Mouse (Mus musculus) liver, embryonic 14.5 days (tissue): ENCODE results near the gene Anxa4. TPM values are rescaled to one million over a fixed set of nuclear protein-coding genes. Genes with fewer than 3 reads are reported as not detected.

Experiments
- ATAC-seq: fragments of 200-750 bp; cut with Nextera tagmentation; 2 replicates; pipeline ENCODE4 v1.8.0; 2017; ENCODE audit warnings: moderate number of reproducible peaks, mild to moderate bottlenecking, moderate library complexity; ENCODE audit not compliant: insufficient read depth
- DNase-seq, 3 experiments: peaks; one replicate each; pipeline ENCODE4 v3.0.0-alpha.2; 2012 to 2013; ENCODE audit warnings: low read depth in 3 of 3, low spot score in 3 of 3
- H3K27ac ChIP-seq: fragments of 300-500 bp; sonication (generic); 2 replicates; pipeline ENCODE4 v1.5.1; 2014; ENCODE audit warnings: moderate library complexity, mild to moderate bottlenecking, control low read depth, inconsistent platforms
- H3K27me3 ChIP-seq: fragments of 300-500 bp; sonication (generic); 2 replicates; pipeline ENCODE4 v1.6.1; 2014; ENCODE audit warnings: mild to moderate bottlenecking, low read length, moderate library complexity; ENCODE audit not compliant: control insufficient read depth, insufficient read depth
- H3K36me3 ChIP-seq: fragments of 300-500 bp; sonication (generic); replicated peaks from 2 replicates; pipeline ENCODE4 v1.6.1; 2014; ENCODE audit warnings: low read depth; ENCODE audit not compliant: control insufficient read depth, insufficient read depth
- H3K4me1 ChIP-seq, 2 experiments: fragments of 200-500 bp in 1 of 2; fragments of 300-500 bp in 1 of 2; sonication (generic) in 1 of 2; replicated peaks; 2 replicates each; pipeline ENCODE4 v1.6.1; 2012 to 2014; ENCODE audit warnings: antibody characterized with exemption in 1 of 2, inconsistent platforms in 1 of 2, low read length in 1 of 2; ENCODE audit not compliant: control insufficient read depth in 2 of 2, insufficient read depth in 2 of 2
- H3K4me2 ChIP-seq: fragments of 300-500 bp; sonication (generic); 2 replicates; pipeline ENCODE4 v1.6.1; 2014; ENCODE audit warnings: low read depth, mild to moderate bottlenecking, control low read depth, moderate library complexity
- H3K4me3 ChIP-seq, 2 experiments: fragments of 200-500 bp in 1 of 2; fragments of 300-500 bp in 1 of 2; sonication (generic) in 1 of 2; 2 replicates each; pipeline ENCODE4 v1.5.1; 2012 to 2014; ENCODE audit warnings: low read depth in 2 of 2, low read length in 2 of 2, mild to moderate bottlenecking in 2 of 2, control low read depth in 1 of 2, inconsistent platforms in 1 of 2, moderate library complexity in 1 of 2; ENCODE audit not compliant: insufficient read depth in 1 of 2
- H3K9ac ChIP-seq: fragments of 300-500 bp; sonication (generic); replicated peaks from 2 replicates; pipeline ENCODE4 v1.6.1; 2014; ENCODE audit warnings: mild to moderate bottlenecking, control low read depth, moderate library complexity
- H3K9me3 ChIP-seq: fragments of 300-500 bp; sonication (generic); 2 replicates; pipeline ENCODE4 v1.6.1; 2016; ENCODE audit warnings: low read length, mixed read lengths; ENCODE audit not compliant: control insufficient read depth
- CTCF ChIP-seq: IDR thresholded peaks from 2 replicates; pipeline ENCODE4 v1.5.1; 2016; ENCODE audit warnings: antibody characterized with exemption, low read depth, control low read depth
- EP300 ChIP-seq: IDR thresholded peaks from 2 replicates; pipeline ENCODE4 v1.6.1; 2016; ENCODE audit warnings: antibody characterized with exemption, low read depth
- WGBS: fragments of 180-500 bp; shearing (Covaris S2); extraction: QIAGEN DNeasy Blood & Tissue Kit; methylation state at CpG from one replicate; pipeline ENCODE4 v1.1.7; 2014; ENCODE audit not compliant: insufficient replicate concordance; 5-methylcytosine and 5-hydroxymethylcytosine counted together
- polyA plus RNA-seq, 2 experiments: library from polyadenylated mRNA; depleted of rRNA in 1 of 2; stranded (reverse) in 1 of 2; unstranded in 1 of 2; fragments of >200 nt; fragmentation: Nextera tagmentation in 1 of 2; extraction: Ambion mirVana in 1 of 2; gene quantifications; 2 replicates each; pipeline versions ENCODE4 v1.2.1 to v1.2.3; 2012 to 2014

Gene Anxa4
- polyA plus RNA-seq, 2 experiments = 16.4 to 29.4 TPM

DNA sequence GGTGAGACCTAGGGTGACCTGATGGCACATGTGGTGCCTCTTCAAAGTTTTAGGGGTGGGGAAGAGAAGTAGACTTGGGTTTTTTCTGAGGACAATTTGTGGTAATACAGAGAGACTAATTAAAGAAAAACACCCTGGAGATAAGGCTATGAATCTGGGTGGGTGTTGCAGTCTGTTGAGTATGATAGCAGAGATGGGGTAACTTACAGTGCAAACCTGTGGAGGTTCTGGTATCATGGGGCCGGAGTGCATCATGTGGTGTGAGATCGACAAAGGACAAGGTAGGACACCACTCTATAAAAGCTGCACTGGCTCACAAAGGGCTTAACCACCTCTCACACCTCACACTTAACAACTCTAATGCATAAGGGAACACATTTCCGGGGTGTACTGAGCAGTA, 103.7 kb downstream of the Anxa4 start:
- DNase-seq (no peak), ATAC-seq (peak; percentile 70)
- Histone ChIP-seq H3K4me2 (no peak overlapping the region; the same call in 1 of the 2 replicates), H3K27ac (no peak overlapping the region), H3K9me3 (no peaks in the 10 kb centered on the region), H3K4me1 (peaks cover 5 to 14% of the 10 kb centered on the region in 2 experiments; a peak in 3 of 4 replicates), H3K27me3 (no peaks in the 10 kb centered on the region), H3K4me3 (no peak overlapping the region), H3K9ac (no peak overlapping the region), H3K36me3 (peaks cover 3% of the 10 kb centered on the region)
- TF ChIP-seq CTCF (no peak), EP300 (peak; percentile 26; the same call in 1 of the 2 replicates)
- 44% methylated on average over 3 of the region's 3 CpGs for WGBS

- no peak for TF ChIP-seq CTCF
- no peak for TF ChIP-seq EP300
- no peaks in the 10 kb centered on the region for H3K9me3 ChIP-seq
- H3K27ac ChIP-seq = no peak overlapping the region
- H3K27me3 ChIP-seq = no peaks in the 10 kb centered on the region
- WGBS = 56% methylated on average over 1 of the region's 1 CpGs
- H3K9ac ChIP-seq = no peak overlapping the region
- no peak overlapping the region for H3K4me3 ChIP-seq
- no peak overlapping the region for H3K4me2 ChIP-seq
- H3K36me3 ChIP-seq = peaks cover 8% of the 10 kb centered on the region
- H3K4me1 ChIP-seq = peaks cover 8 to 17% of the 10 kb centered on the region in 2 experiments; a peak in 3 of 4 replicates
- ATAC-seq (no peak), DNase-seq (no peak)
These were observed 106.4 kb downstream of the Anxa4 start for GRCm38 (mm10) chr6:86686971-86687370.

Other genes with a start within 250 kb of the Anxa4 start
- gene Asprv1, start 165.4 kb downstream of the Anxa4 start, polyA plus RNA-seq (2012; rRNA removed) = 0.26 and 0.33 TPM in 2 replicates
- gene Asprv1, start 165.4 kb downstream of the Anxa4 start, polyA plus RNA-seq (2014; fragmentation: Nextera tagmentation; extraction: Ambion mirVana) = 0.23 and 0.28 TPM in 2 replicates
- 17.8 and 18.7 TPM in 2 replicates for gene Mxd1, start 124.4 kb downstream of the Anxa4 start, polyA plus RNA-seq (2012; rRNA removed)
- gene Mxd1, start 124.4 kb downstream of the Anxa4 start, polyA plus RNA-seq (2014; fragmentation: Nextera tagmentation; extraction: Ambion mirVana) = 30.3 and 32.5 TPM in 2 replicates
- 13.6 and 27.2 TPM in 2 replicates for gene Snrnp27, start 109.1 kb downstream of the Anxa4 start, polyA plus RNA-seq (2012; rRNA removed)
- 54.5 and 58.2 TPM in 2 replicates for gene Snrnp27, start 109.1 kb downstream of the Anxa4 start, polyA plus RNA-seq (2014; fragmentation: Nextera tagmentation; extraction: Ambion mirVana)
- gene Gmcl1, start 60.2 kb downstream of the Anxa4 start, polyA plus RNA-seq (2012; rRNA removed) = 3.6 and 4.8 TPM in 2 replicates
- gene Gmcl1, start 60.2 kb downstream of the Anxa4 start, polyA plus RNA-seq (2014; fragmentation: Nextera tagmentation; extraction: Ambion mirVana) = 7.4 and 8.3 TPM in 2 replicates
- 2.0 and 2.4 TPM in 2 replicates for gene Aak1, start 55.9 kb upstream of the Anxa4 start, polyA plus RNA-seq (2012; rRNA removed)
- 3.9 and 4.2 TPM in 2 replicates for gene Aak1, start 55.9 kb upstream of the Anxa4 start, polyA plus RNA-seq (2014; fragmentation: Nextera tagmentation; extraction: Ambion mirVana)
- gene Nfu1, start 215.7 kb upstream of the Anxa4 start, polyA plus RNA-seq (2012; rRNA removed) = 23.5 and 51.9 TPM in 2 replicates
- 47.7 and 48.6 TPM in 2 replicates for gene Nfu1, start 215.7 kb upstream of the Anxa4 start, polyA plus RNA-seq (2014; fragmentation: Nextera tagmentation; extraction: Ambion mirVana)
- gene Gfpt1, start 249.3 kb upstream of the Anxa4 start, polyA plus RNA-seq (2012; rRNA removed) = 3.6 and 5.2 TPM in 2 replicates
- 5.5 and 5.9 TPM in 2 replicates for gene Gfpt1, start 249.3 kb upstream of the Anxa4 start, polyA plus RNA-seq (2014; fragmentation: Nextera tagmentation; extraction: Ambion mirVana)